Mouse (Mus musculus): ENCODE results near the gene Map2.

The Map2 gene

GRCm38 (mm10) chr1:66205517-66205916 is 30.4 kb downstream of the Map2 start:
- no peak for DNase-seq (ENCODE audit: low spot score)

GRCm38 (mm10) chr1:66206904-66207303 is 31.8 kb downstream of the Map2 start:
- no peak for DNase-seq (ENCODE audit: low spot score)

- no peak for DNase-seq (ENCODE audit: low spot score)
These were observed 36.2 kb downstream of the Map2 start for GRCm38 (mm10) chr1:66211074-66211791.

- no peak for DNase-seq (ENCODE audit: low spot score)
These were observed 46.4 kb downstream of the Map2 start for GRCm38 (mm10) chr1:66221497-66221896.

GRCm38 (mm10) chr1:66223331-66223730 is 48.3 kb downstream of the Map2 start:
- DNase-seq (ENCODE audit: low spot score) = no peak

- DNase-seq (ENCODE audit: low spot score) = no peak
These were observed 51.6 kb downstream of the Map2 start for GRCm38 (mm10) chr1:66226372-66227368.

GRCm38 (mm10) chr1:66228205-66228604 is 53.1 kb downstream of the Map2 start:
- DNase-seq (ENCODE audit: low spot score) = no peak

- no peak for DNase-seq (ENCODE audit: low spot score)
These were observed 55.3 kb downstream of the Map2 start for GRCm38 (mm10) chr1:66230345-66230744.

- DNase-seq (ENCODE audit: low spot score) = no peak
These were observed 56.9 kb downstream of the Map2 start for GRCm38 (mm10) chr1:66231963-66232362.

- no peak for DNase-seq (ENCODE audit: low spot score)
These were observed 69.8 kb downstream of the Map2 start for GRCm38 (mm10) chr1:66244910-66245309.

GRCm38 (mm10) chr1:66251649-66252332 is 76.7 kb downstream of the Map2 start:
- no peak for DNase-seq (ENCODE audit: low spot score)

GRCm38 (mm10) chr1:66252333-66252724 is 77.3 kb downstream of the Map2 start:
- no peak for DNase-seq (ENCODE audit: low spot score)

GRCm38 (mm10) chr1:66263220-66263619 is 88.1 kb downstream of the Map2 start:
- DNase-seq (ENCODE audit: low spot score) = no peak

- no peak for DNase-seq (ENCODE audit: low spot score)
These were observed 91.3 kb downstream of the Map2 start for GRCm38 (mm10) chr1:66266231-66266924.

GRCm38 (mm10) chr1:66277663-66278062 is 102.6 kb downstream of the Map2 start:
- no peak for DNase-seq (ENCODE audit: low spot score)

- DNase-seq (ENCODE audit: low spot score) = no peak
These were observed 104.3 kb downstream of the Map2 start for GRCm38 (mm10) chr1:66279222-66280009.

- no peak for DNase-seq (ENCODE audit: low spot score)
These were observed 105.1 kb downstream of the Map2 start for GRCm38 (mm10) chr1:66280152-66280551.

GRCm38 (mm10) chr1:66282447-66282846 is 107.4 kb downstream of the Map2 start:
- DNase-seq (ENCODE audit: low spot score) = no peak

GRCm38 (mm10) chr1:66288987-66289386 is 113.9 kb downstream of the Map2 start:
- DNase-seq (ENCODE audit: low spot score) = no peak

GRCm38 (mm10) chr1:66292121-66292881 is 117.2 kb downstream of the Map2 start:
- DNase-seq (ENCODE audit: low spot score) = no peak

Measured in T-cell, adult 2 months (primary cell).